Mouse (Mus musculus) intestine, postnatal 0 days (tissue): ENCODE data around the gene Snx32. TPM values are rescaled to one million over a fixed set of nuclear protein-coding genes. Genes with fewer than 3 reads are reported as not detected.

Experiments used
- ATAC-seq: fragments of 200-750 bp; cut with Nextera tagmentation; 2 replicates; pipeline ENCODE4 v1.8.0; 2017; ENCODE audit warnings: mild to moderate bottlenecking, moderate TSS enrichment, moderate library complexity
- H3K27ac ChIP-seq: fragments of 300-500 bp; sonication (generic); 2 replicates; pipeline ENCODE4 v1.5.1; 2014; ENCODE audit warnings: mild to moderate bottlenecking, low read depth, low read length, moderate library complexity
- H3K27me3 ChIP-seq: fragments of 300-500 bp; sonication (generic); replicated peaks from 2 replicates; pipeline ENCODE4 v1.6.1; 2014; ENCODE audit warnings: low read length, mixed read lengths; ENCODE audit not compliant: control insufficient read depth, insufficient read depth
- H3K36me3 ChIP-seq: fragments of 300-500 bp; sonication (generic); 2 replicates; pipeline ENCODE4 v1.6.1; 2014; ENCODE audit warnings: mild to moderate bottlenecking, moderate library complexity; ENCODE audit not compliant: control insufficient read depth, insufficient read depth
- H3K4me1 ChIP-seq: fragments of 300-500 bp; sonication (generic); replicated peaks from 2 replicates; pipeline ENCODE4 v1.6.1; 2014; ENCODE audit warnings: antibody characterized with exemption, low read length, mixed read lengths; ENCODE audit not compliant: control insufficient read depth, insufficient read depth
- H3K4me2 ChIP-seq: fragments of 300-500 bp; sonication (generic); replicated peaks from 2 replicates; pipeline ENCODE4 v1.6.1; 2014; ENCODE audit warnings: low read depth, mild to moderate bottlenecking, moderate library complexity
- H3K4me3 ChIP-seq: fragments of 300-500 bp; sonication (generic); 2 replicates; pipeline ENCODE4 v1.5.1; 2014; ENCODE audit warnings: low read depth, low read length
- H3K9ac ChIP-seq: fragments of 300-500 bp; sonication (generic); 2 replicates; pipeline ENCODE4 v1.6.1; 2014; ENCODE audit warnings: mild to moderate bottlenecking, low read depth, low read length
- H3K9me3 ChIP-seq: fragments of 300-500 bp; sonication (generic); 2 replicates; pipeline ENCODE4 v1.6.1; 2016; ENCODE audit warnings: mixed run types; ENCODE audit not compliant: control insufficient read depth
- CTCF ChIP-seq: sonication (generic); IDR thresholded peaks from 2 replicates; pipeline ENCODE4 v1.5.1; 2016; ENCODE audit warnings: low read depth, mild to moderate bottlenecking, control low read depth, antibody characterized with exemption, moderate library complexity
- WGBS: fragments of 180-500 bp; shearing (Covaris S2); extraction: QIAGEN DNeasy Blood & Tissue Kit; methylation state at CpG from one replicate; pipeline ENCODE4 v1.1.7; 2014; 5-methylcytosine and 5-hydroxymethylcytosine counted together
- polyA plus RNA-seq: library from polyadenylated mRNA; unstranded; fragments of >200 nt; fragmentation: Nextera tagmentation; extraction: Ambion mirVana; gene quantifications from 2 replicates; pipeline ENCODE4 v1.2.1, GENCODE M21; 2015

The Snx32 gene
- polyA plus RNA-seq, 1 experiment from 2014 or later: 3.8 TPM

- no peak for ATAC-seq
- H3K4me3 ChIP-seq: no peak overlapping the region
- no peak overlapping the region for H3K27ac ChIP-seq
- no peaks in the 10 kb centered on the region for H3K27me3 ChIP-seq
- peaks cover 53% of the 10 kb centered on the region for H3K36me3 ChIP-seq
- no peaks in the 10 kb centered on the region for H3K9me3 ChIP-seq
- no peak overlapping the region for H3K4me2 ChIP-seq
- no peaks in the 10 kb centered on the region for H3K4me1 ChIP-seq
- no peak for TF ChIP-seq CTCF
- H3K9ac ChIP-seq: no peak overlapping the region
- 93% methylated on average over 10 of the region's 10 CpGs for WGBS
These were observed 28.9 kb downstream of the Snx32 start for GRCm38 (mm10) chr19:5481398-5481797.

DNA sequence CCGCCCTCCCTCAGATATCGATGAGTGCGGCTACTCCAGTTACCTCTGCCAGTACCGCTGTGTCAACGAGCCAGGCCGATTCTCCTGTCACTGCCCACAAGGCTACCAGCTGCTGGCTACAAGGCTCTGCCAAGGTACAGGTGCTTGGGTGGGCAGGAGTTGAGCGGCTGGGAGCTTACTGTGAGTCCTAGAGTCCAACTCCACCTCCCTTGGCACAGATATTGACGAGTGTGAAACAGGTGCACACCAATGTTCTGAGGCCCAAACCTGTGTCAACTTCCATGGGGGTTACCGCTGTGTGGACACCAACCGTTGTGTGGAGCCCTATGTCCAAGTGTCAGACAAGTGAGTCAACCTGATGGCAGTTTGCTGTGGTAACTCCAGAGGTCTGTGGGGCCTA lies 30.3 kb downstream of the Snx32 start:
- ATAC-seq: no peak
- no peaks in the 10 kb centered on the region for H3K9me3 ChIP-seq
- no peak overlapping the region for H3K9ac ChIP-seq
- H3K4me1 ChIP-seq: no peaks in the 10 kb centered on the region
- no peaks in the 10 kb centered on the region for H3K27me3 ChIP-seq
- no peak for TF ChIP-seq CTCF
- H3K27ac ChIP-seq: no peak overlapping the region
- H3K4me2 ChIP-seq: no peak overlapping the region
- WGBS: 86% methylated on average over 10 of the region's 10 CpGs
- peaks cover 40% of the 10 kb centered on the region for H3K36me3 ChIP-seq
- no peak overlapping the region for H3K4me3 ChIP-seq

GRCm38 (mm10) chr19:5477668-5478300 lies 32.6 kb downstream of the Snx32 start:
- no peaks in the 10 kb centered on the region for H3K9me3 ChIP-seq
- no peak overlapping the region for H3K4me3 ChIP-seq
- no peak overlapping the region for H3K4me2 ChIP-seq
- TF ChIP-seq CTCF: no peak
- peaks cover 18% of the 10 kb centered on the region for H3K36me3 ChIP-seq
- no peak overlapping the region for H3K27ac ChIP-seq
- H3K27me3 ChIP-seq: no peaks in the 10 kb centered on the region
- 88% methylated on average over 18 of the region's 18 CpGs for WGBS
- no peak overlapping the region for H3K9ac ChIP-seq
- H3K4me1 ChIP-seq: no peaks in the 10 kb centered on the region
- ATAC-seq: no peak

DNA sequence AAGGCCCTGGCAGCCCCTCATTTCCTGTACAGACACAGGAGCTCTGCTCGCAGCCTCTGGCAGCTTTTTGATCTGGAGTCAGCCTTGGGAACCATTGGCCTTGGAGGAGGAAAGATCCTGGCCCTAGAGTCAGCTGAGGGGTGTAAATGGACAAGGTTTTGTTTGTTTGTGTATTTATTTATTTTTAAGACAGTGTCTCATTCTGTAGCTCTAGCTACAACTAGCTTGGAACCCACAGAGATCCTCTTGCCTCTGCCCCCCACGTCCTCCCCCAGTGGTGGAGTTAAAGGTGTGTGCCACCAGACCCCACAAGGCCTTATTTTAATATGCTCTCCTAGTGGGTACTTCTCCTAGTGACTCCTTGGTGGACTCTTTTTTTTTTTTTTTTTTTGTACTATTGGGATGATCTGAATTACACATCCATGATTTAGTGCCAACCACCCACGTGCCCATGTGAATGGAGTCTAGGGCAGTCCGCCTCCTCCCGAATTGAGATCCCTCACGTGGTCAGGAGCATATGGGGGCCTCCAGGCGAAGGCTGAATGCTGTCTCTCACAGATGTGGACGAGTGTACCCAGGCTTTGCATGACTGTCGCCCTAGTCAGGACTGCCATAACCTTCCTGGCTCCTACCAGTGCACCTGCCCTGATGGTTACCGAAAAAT lies 33.2 kb downstream of the Snx32 start:
- Histone ChIP-seq H3K4me1 (no peaks in the 10 kb centered on the region), H3K27ac (no peak overlapping the region), H3K27me3 (no peaks in the 10 kb centered on the region), H3K9me3 (no peaks in the 10 kb centered on the region), H3K4me3 (no peak overlapping the region), H3K4me2 (no peak overlapping the region), H3K9ac (no peak overlapping the region), H3K36me3 (peaks cover 11% of the 10 kb centered on the region)
- no peak for TF ChIP-seq CTCF
- no peak for ATAC-seq
- 84% methylated on average over 10 of the region's 10 CpGs for WGBS

DNA sequence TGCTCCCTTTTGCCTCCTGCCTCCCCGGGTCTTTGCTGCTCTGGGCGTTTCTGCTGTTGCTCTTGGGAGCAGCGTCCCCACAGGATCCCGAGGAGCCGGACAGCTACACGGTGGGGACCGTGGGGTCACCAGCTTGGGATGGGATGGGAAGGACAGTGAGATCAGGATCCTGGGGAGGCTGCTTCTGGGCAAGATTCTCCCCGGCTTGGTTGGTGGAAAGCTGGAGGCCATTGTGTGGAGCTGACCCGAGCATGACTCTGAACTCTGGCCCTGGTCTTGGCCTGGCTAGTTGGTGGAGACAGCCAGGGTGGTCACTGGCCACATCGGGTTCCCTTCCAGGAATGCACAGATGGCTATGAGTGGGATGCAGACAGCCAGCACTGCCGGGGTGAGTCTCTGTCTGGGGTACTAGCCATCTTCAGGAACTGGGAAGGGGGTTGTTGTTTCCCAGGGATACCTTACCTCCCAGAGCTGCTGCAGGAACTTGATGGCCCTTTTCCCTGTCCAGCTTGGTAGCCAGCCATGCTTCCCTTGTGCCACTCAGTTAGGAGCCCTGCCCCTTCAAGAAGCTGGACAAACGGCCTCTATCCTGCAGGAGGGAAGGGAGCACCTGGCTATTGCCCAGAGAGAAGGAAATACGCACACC lies 35.1 kb downstream of the Snx32 start:
- H3K4me3 ChIP-seq: peak overlapping the region; percentile 54
- H3K9me3 ChIP-seq: no peaks in the 10 kb centered on the region
- H3K36me3 ChIP-seq: peaks cover 8% of the 10 kb centered on the region; the same call in 1 of the 2 replicates
- H3K27ac ChIP-seq: peak overlapping the region; percentile 74
- no peaks in the 10 kb centered on the region for H3K27me3 ChIP-seq
- no peak for TF ChIP-seq CTCF
- H3K4me2 ChIP-seq: peak overlapping the region; percentile 93
- peak overlapping the region; percentile 75 for H3K9ac ChIP-seq
- 32% methylated on average over 12 of the region's 13 CpGs for WGBS
- ATAC-seq: no peak
- no peaks in the 10 kb centered on the region for H3K4me1 ChIP-seq

- H3K4me2 ChIP-seq: peak overlapping the region; percentile 93
- H3K9ac ChIP-seq: peak overlapping the region; percentile 75
- 0 out of 2 replicates have a peak, but pooled peaks have one; percentile 9 for TF ChIP-seq CTCF
- peaks cover 3% of the 10 kb centered on the region; the same call in 1 of the 2 replicates for H3K36me3 ChIP-seq
- peak; percentile 40 for ATAC-seq
- peak overlapping the region; percentile 54 for H3K4me3 ChIP-seq
- H3K27ac ChIP-seq: peak overlapping the region; percentile 74
- no peaks in the 10 kb centered on the region for H3K27me3 ChIP-seq
- H3K4me1 ChIP-seq: no peaks in the 10 kb centered on the region
- 1% methylated on average over 49 of the region's 68 CpGs for WGBS
- H3K9me3 ChIP-seq: no peaks in the 10 kb centered on the region
These were observed 35.9 kb downstream of the Snx32 start for GRCm38 (mm10) chr19:5474281-5475068.
